Mouse (Mus musculus): ENCODE results near the gene Golga2.

DNA sequence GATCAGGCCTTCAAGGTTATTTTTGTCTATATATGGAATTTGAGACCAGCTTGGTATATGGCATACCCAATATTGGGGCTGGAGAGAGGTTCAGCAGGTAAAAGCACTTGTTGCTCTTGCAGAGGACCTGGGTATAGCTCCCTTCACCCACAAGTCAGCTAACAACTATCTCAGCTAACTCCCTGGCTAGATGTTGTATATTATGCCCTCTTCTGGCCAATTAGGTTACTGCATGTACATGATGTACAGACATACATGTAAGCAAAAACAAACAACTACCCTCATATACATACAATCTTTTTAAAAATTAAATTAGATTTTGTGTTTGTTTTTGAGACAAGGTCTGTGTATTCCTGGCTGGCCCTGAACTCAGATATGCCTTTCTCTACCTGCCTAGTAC is 2.4 kb downstream of the Golga2 start:
- TF ChIP-seq CTCF (IDR thresholded peaks at IDR 0.05; ENCODE audit: low read depth): peak; percentile 55
- no peak for TF ChIP-seq EP300 (IDR thresholded peaks at IDR 0.05; ENCODE audit: low read depth)

All from heart, postnatal 0 days (tissue).